In the genomic region with DNA sequence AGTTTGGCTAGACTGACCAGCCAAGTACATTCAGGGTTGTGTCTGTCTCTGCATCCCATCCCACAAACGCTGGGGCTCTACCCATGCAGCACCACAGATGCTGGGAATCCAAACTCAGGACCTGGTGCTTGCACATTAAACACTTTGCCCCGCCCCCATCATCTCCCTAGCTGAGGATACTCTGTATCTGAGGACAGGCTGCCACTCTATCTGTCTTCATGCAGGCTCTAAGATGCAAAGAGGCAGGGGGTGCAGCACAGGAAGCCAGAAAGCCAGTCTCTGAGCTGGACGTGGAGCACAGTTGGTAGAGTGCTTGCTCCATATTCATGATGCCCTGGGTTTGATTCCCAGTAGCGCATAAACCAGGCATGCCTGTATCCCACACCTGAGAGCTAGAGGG, we compare ENCODE assay signal across 11 mouse cellular contexts. TPM values are rescaled to one million over a fixed set of nuclear protein-coding genes. Genes with fewer than 3 reads are reported as not detected.
DNase-seq lines count a peak whose midpoint lies in the region; ATAC-seq and TF ChIP-seq lines count a peak whose summit lies in the region.
"Had no signal": no experiment of that assay in that cellular context is flagged by ENCODE, and none has a peak within 500 bp of the region (broad histone marks: within the 10 kb centered on the region; RNA-seq: fewer than 3 reads in every experiment).

No protein-coding gene starts in this region.

- H3K4me1 ChIP-seq in hindbrain, embryonic 10.5 days (replicated peaks), result peaks cover 56% of the 10 kb centered on the region
- peaks cover 20% of the 10 kb centered on the region for H3K4me1 ChIP-seq in hindbrain, embryonic 14.5 days (replicated peaks; ENCODE audit: control insufficient read depth, insufficient read depth, low read length)
- peaks cover 24% of the 10 kb centered on the region for H3K4me1 ChIP-seq in neural tube, embryonic 11.5 days (ENCODE audit: control insufficient read depth, insufficient read depth, low read length)
- peaks cover 23% of the 10 kb centered on the region for H3K4me1 ChIP-seq in neural tube, embryonic 15.5 days
- peaks cover 49% of the 10 kb centered on the region for H3K4me1 ChIP-seq in limb, embryonic 13.5 days

- H3K9me3 ChIP-seq in hindbrain, embryonic 10.5 days, result no peaks in the 10 kb centered on the region
- H3K9me3 ChIP-seq in hindbrain, embryonic 14.5 days (ENCODE audit: control insufficient read depth, low read length), result no peaks in the 10 kb centered on the region
- no peaks in the 10 kb centered on the region for H3K9me3 ChIP-seq in neural tube, embryonic 11.5 days (ENCODE audit: control insufficient read depth, low read length)
- H3K9me3 ChIP-seq in neural tube, embryonic 15.5 days (replicated peaks), result no peaks in the 10 kb centered on the region
- H3K9me3 ChIP-seq in limb, embryonic 13.5 days, result peaks cover 3% of the 10 kb centered on the region; the same call in 1 of the 2 replicates

- peak overlapping the region; percentile 91 for H3K27ac ChIP-seq in hindbrain, embryonic 10.5 days
- H3K27ac ChIP-seq in hindbrain, embryonic 14.5 days, result no peak overlapping the region
- H3K27ac ChIP-seq in neural tube, embryonic 11.5 days (ENCODE audit: low read depth, low read length), result peak overlapping the region; percentile 88; the same call in 1 of the 2 replicates
- no peak overlapping the region for H3K27ac ChIP-seq in neural tube, embryonic 15.5 days (replicated peaks)
- H3K27ac ChIP-seq in limb, embryonic 13.5 days, result peak overlapping the region; percentile 95
- H3K27ac ChIP-seq in gastrocnemius, adult 2 months, result no peak overlapping the region

- intact Hi-C loops in gastrocnemius, adult 2 months (cut with DNase I), result no loop called here

- no peak for TF ChIP-seq CTCF in gastrocnemius, adult 2 months (IDR thresholded peaks at IDR 0.05)

- 49% methylated on average over 4 of the region's 4 CpGs for WGBS in hindbrain, embryonic 10.5 days
- WGBS in hindbrain, embryonic 14.5 days, result 55% methylated on average over 4 of the region's 4 CpGs
- WGBS in neural tube, embryonic 11.5 days, result 54% methylated on average over 4 of the region's 4 CpGs
- WGBS in neural tube, embryonic 15.5 days, result 65% methylated on average over 4 of the region's 4 CpGs
- WGBS in limb, embryonic 13.5 days, result 44% methylated on average over 4 of the region's 4 CpGs

- no peak overlapping the region for H3K9ac ChIP-seq in hindbrain, embryonic 14.5 days
- H3K9ac ChIP-seq in neural tube, embryonic 11.5 days (ENCODE audit: low read length), result no peak overlapping the region
- no peak overlapping the region for H3K9ac ChIP-seq in neural tube, embryonic 15.5 days (replicated peaks)
- no peak overlapping the region for H3K9ac ChIP-seq in limb, embryonic 13.5 days

- no peaks in the 10 kb centered on the region for H3K36me3 ChIP-seq in hindbrain, embryonic 10.5 days
- no peaks in the 10 kb centered on the region for H3K36me3 ChIP-seq in hindbrain, embryonic 14.5 days (replicated peaks; ENCODE audit: control insufficient read depth, insufficient read depth)
- peaks cover 2% of the 10 kb centered on the region; the same call in 1 of the 2 replicates for H3K36me3 ChIP-seq in neural tube, embryonic 11.5 days (ENCODE audit: control insufficient read depth, insufficient read depth, low read length)
- H3K36me3 ChIP-seq in neural tube, embryonic 15.5 days, result no peaks in the 10 kb centered on the region
- H3K36me3 ChIP-seq in limb, embryonic 13.5 days, result peaks cover 21% of the 10 kb centered on the region

- H3K4me3 ChIP-seq in hindbrain, embryonic 10.5 days, result no peak overlapping the region
- H3K4me3 ChIP-seq in hindbrain, embryonic 14.5 days (replicated peaks; ENCODE audit: low read length), result no peak overlapping the region
- no peak overlapping the region for H3K4me3 ChIP-seq in neural tube, embryonic 11.5 days (ENCODE audit: low read depth, low read length)
- H3K4me3 ChIP-seq in neural tube, embryonic 15.5 days (replicated peaks), result no peak overlapping the region
- H3K4me3 ChIP-seq in limb, embryonic 13.5 days, result no peak overlapping the region
- H3K4me3 ChIP-seq in gastrocnemius, adult 2 months, result no peak overlapping the region

- no peaks in the 10 kb centered on the region for H3K27me3 ChIP-seq in hindbrain, embryonic 10.5 days (ENCODE audit: insufficient read depth, poor library complexity, severe bottlenecking)
- no peaks in the 10 kb centered on the region for H3K27me3 ChIP-seq in hindbrain, embryonic 14.5 days (ENCODE audit: control insufficient read depth, insufficient read depth, low read length)
- no peaks in the 10 kb centered on the region for H3K27me3 ChIP-seq in neural tube, embryonic 11.5 days (ENCODE audit: control insufficient read depth, insufficient read depth, low read length)
- H3K27me3 ChIP-seq in neural tube, embryonic 15.5 days (replicated peaks), result no peaks in the 10 kb centered on the region
- H3K27me3 ChIP-seq in limb, embryonic 13.5 days, result no peaks in the 10 kb centered on the region

- H3K4me2 ChIP-seq in hindbrain, embryonic 14.5 days (replicated peaks), result no peak overlapping the region
- no peak overlapping the region for H3K4me2 ChIP-seq in neural tube, embryonic 11.5 days (ENCODE audit: low read depth)
- H3K4me2 ChIP-seq in neural tube, embryonic 15.5 days, result no peak overlapping the region
- no peak overlapping the region; the same call in 1 of the 2 replicates for H3K4me2 ChIP-seq in limb, embryonic 13.5 days (replicated peaks)

- ATAC-seq in hindbrain, embryonic 14.5 days (ENCODE audit: low FRiP score), result no peak
- no peak for ATAC-seq in neural tube, embryonic 11.5 days (ENCODE audit: insufficient read depth, low FRiP score, low TSS enrichment)
- ATAC-seq in neural tube, embryonic 15.5 days (ENCODE audit: low FRiP score), result no peak
- no peak for ATAC-seq in limb, embryonic 13.5 days (ENCODE audit: low FRiP score, low read depth)
- ATAC-seq in megakaryocyte-erythroid progenitor cell, adult 5-6 weeks (replicated peaks; ENCODE audit: low FRiP score, low TSS enrichment, poor library complexity, severe bottlenecking), result no peak

- DNase-seq in hindbrain, embryonic 10.5 days (ENCODE audit: low spot score), result no peak
- no peak for DNase-seq in hindbrain, embryonic 14.5 days (ENCODE audit: low spot score)
- no peak for DNase-seq in neural tube, embryonic 11.5 days (ENCODE audit: low spot score)
- DNase-seq in gastrocnemius, adult 2 months, result no peak
- DNase-seq: adrenal gland, postnatal 25 days; cerebellum, adult 9-11 months; layer of hippocampus, postnatal 36 days; lung, adult 18-20 months had no signal

RNA-seq across cellular contexts. Expression of a gene that starts 20.2 kb away (rescaled TPM):
- 72.0 and 73.0 TPM in 2 replicates for polyA plus RNA-seq in hindbrain, embryonic 10.5 days (2016; fragmentation: Nextera tagmentation; extraction: Ambion mirVana)
- polyA plus RNA-seq in hindbrain, embryonic 14.5 days (2014; fragmentation: Nextera tagmentation; extraction: Ambion mirVana), result 21.7 and 27.5 TPM in 2 replicates
- polyA plus RNA-seq in neural tube, embryonic 11.5 days (2014; fragmentation: Nextera tagmentation; extraction: Ambion mirVana), result 51.6 and 53.3 TPM in 2 replicates
- 35.4 and 45.5 TPM in 2 replicates for polyA plus RNA-seq in neural tube, embryonic 15.5 days (2015; fragmentation: Nextera tagmentation; extraction: Ambion mirVana)
- 136 and 141 TPM in 2 replicates for polyA plus RNA-seq in limb, embryonic 13.5 days (2015; fragmentation: Nextera tagmentation; extraction: Ambion mirVana)
- not detected in 2 replicates for total RNA-seq in megakaryocyte-erythroid progenitor cell, adult 5-6 weeks (2014; fragmentation: Nextera tagmentation)
- total RNA-seq in megakaryocyte-erythroid progenitor cell, adult 5-6 weeks (2017), result not detected in 2 replicates
- total RNA-seq in gastrocnemius, adult 2 months (2021), result 1 to 10 TPM; 1.4 to 2.1 TPM

RNA-seq across cellular contexts. Expression of a gene that starts 45.1 kb away (rescaled TPM):
- polyA plus RNA-seq in hindbrain, embryonic 10.5 days (2016; fragmentation: Nextera tagmentation; extraction: Ambion mirVana), result 106 and 124 TPM in 2 replicates
- polyA plus RNA-seq in hindbrain, embryonic 14.5 days (2014; fragmentation: Nextera tagmentation; extraction: Ambion mirVana), result 118 and 133 TPM in 2 replicates
- polyA plus RNA-seq in neural tube, embryonic 11.5 days (2014; fragmentation: Nextera tagmentation; extraction: Ambion mirVana), result 97.4 and 110 TPM in 2 replicates
- polyA plus RNA-seq in neural tube, embryonic 15.5 days (2015; fragmentation: Nextera tagmentation; extraction: Ambion mirVana), result 106 and 115 TPM in 2 replicates
- 60.4 and 65.8 TPM in 2 replicates for polyA plus RNA-seq in limb, embryonic 13.5 days (2015; fragmentation: Nextera tagmentation; extraction: Ambion mirVana)
- 12.1 and 17.4 TPM in 2 replicates for total RNA-seq in megakaryocyte-erythroid progenitor cell, adult 5-6 weeks (2014; fragmentation: Nextera tagmentation)
- 1.5 and 5.4 TPM in 2 replicates for total RNA-seq in megakaryocyte-erythroid progenitor cell, adult 5-6 weeks (2017)
- 1 to 10 TPM; 5.4 to 5.8 TPM for total RNA-seq in gastrocnemius, adult 2 months (2021)

Comparison
In these comparisons a context has a peak if more than half of its experiments do, and no peak if none do; other contexts are left out.
1. H3K27ac ChIP-seq: peak in hindbrain, embryonic 10.5 days (single experiment), neural tube, embryonic 11.5 days (single experiment) and limb, embryonic 13.5 days (single experiment); none in hindbrain, embryonic 14.5 days (single experiment), neural tube, embryonic 15.5 days (single experiment) and gastrocnemius, adult 2 months (single experiment).